Mouse (Mus musculus): Measurements from ENCODE around the gene Myzap. TPM values are rescaled to one million over a fixed set of nuclear protein-coding genes. Genes with fewer than 3 reads are reported as not detected.

Gene Myzap
- total RNA-seq, 2 experiments from 2014 or later, result 261 to 277 TPM

DNA sequence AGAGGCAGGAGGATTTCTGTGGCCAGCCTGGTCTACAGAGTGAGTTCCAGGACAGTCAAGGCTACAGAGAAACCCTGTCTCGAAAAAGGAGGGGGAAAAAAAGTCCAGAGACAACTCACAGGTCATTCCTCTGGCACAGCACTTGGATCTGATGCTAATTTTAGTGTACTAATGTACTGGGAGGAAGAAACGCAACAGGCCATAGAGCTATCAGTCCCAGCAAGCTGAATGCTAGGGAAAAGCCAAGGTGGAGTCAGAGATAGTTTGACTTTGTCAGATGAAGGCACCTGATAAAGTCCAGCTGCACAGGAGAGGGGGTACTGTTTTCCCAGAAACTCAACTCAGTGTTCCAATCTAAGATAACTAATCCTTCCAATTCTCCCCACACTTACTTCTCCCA is 111.9 kb downstream of the Myzap start:
- no peak for DNase-seq

DNA sequence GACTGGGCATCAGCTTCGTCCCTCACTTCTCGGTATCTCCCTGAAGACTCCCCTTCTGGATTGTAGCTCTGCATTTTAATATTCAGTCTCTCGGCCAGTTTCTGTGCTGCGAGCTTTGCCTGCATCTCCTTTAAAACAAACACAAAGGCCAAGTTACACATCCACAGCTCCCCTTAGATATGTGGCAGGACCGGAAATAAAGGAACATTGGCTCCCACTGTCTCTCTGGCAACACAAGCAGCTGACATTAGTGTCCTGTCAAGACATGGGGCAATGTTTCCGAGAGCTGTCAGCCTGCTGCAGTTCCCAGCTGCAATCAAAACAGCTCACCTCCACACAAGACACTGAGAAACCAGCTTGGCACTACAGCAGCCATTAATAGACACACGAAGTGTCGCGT is 112.7 kb downstream of the Myzap start:
- DNase-seq, result no peak

DNA sequence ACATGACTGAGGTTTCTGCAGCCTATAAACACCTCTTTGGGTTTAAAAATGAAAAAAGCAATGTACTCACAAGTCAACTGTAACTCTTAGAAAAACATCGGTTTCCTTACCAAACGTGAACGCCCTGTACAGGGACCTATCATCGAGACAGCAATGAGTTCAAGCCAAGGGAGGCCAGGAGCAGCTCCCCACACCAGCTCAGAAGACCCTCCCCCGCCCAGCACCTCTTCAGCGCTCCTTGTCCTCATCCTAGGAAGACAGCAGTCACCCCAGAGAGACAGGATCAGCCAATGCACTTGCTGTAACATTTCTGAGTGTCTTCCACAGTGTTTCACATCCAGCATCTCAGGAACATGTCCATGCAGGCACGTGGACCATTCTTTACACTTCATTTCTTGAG is 113.6 kb downstream of the Myzap start:
- no peak for DNase-seq

- no peak for DNase-seq
These were observed 115.6 kb downstream of the Myzap start for GRCm38 (mm10) chr9:71476601-71477000.

DNA sequence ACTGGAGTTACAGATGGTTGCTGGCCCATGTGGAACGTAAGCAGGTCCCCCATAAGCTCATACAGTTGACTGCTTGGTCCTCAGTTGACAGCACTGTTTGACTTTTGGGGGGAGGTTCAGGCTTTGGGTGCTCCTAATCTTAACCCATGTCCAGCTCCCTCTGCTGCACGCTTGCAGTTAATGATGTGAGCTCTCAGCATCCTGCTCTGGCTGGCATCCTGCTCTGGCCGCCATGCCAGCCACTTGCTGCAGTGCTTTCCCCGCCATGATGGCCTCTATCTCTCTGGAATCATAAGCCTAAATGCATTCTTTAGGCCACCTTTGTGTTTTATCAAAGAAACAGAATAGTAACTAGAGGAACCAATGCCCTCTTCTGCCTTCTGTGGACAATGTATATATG is 116.6 kb downstream of the Myzap start:
- DNase-seq, result no peak

GRCm38 (mm10) chr9:71467434-71467833 is 124.7 kb downstream of the Myzap start:
- DNase-seq, result no peak

- DNase-seq, result peak; percentile 59
These were observed 126.0 kb downstream of the Myzap start for GRCm38 (mm10) chr9:71466111-71466510.

GRCm38 (mm10) chr9:71463072-71463667 is 129.0 kb downstream of the Myzap start:
- no peak for DNase-seq

DNA sequence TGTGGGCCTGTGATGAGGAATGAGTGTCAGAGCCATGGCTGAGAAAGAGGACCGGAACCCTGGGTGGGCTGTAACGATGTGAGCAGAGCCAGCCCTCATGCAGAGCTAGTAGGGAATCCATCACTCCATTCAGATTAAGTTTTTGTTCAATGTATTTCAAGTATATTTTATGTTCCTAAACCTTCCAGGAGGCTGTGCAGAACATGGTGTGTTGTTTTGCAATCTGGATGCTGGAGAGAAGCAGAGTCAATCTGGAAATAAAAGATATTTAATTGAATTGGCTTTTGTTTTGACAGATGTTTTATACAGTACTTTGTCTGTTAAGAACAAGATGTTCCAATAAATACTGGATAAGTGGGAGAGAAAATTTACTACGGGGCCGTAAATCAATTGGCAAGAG is 135.4 kb downstream of the Myzap start:
- no peak for DNase-seq

Other genes starting within 250 kb of the Myzap start
- gene Polr2m, start 106.4 kb downstream of the Myzap start, total RNA-seq (2021), result 100 to 1,000 TPM; 299 to 302 TPM
- gene Cgnl1, start 179.2 kb upstream of the Myzap start, total RNA-seq (2021), result 10 to 100 TPM; 55.8 to 56.7 TPM